Mouse (Mus musculus): ENCODE data around the gene Iffo2.
A peak's percentile ranks its signal among the peaks of the same experiment; 100 is the strongest.
"Not testable (repeated sequence)": the region's sequence is repeated elsewhere in the genome, so short reads cannot be mapped to it uniquely, and the experiment has no call there.

The Iffo2 gene

DNA sequence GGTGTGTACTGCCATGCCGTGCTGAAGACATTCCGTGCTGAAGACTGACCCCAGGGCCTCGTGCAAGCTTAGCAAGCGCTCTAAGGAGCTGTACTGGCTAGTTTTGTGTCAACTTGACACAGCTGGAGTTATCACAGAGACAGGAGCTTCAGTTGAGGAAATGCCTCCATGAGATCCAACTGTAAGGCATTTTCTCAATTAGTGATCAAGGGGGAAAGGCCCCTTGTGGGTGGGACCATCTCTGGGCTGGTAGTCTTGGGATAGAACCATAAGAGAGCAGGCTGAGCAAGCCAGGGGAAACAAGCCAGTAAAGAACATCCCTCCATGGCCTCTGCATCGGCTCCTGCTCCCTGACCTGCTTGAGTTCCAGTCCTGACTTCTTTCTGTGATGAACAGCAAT lies at the start of gene Iffo2:
Iffo2 (plus strand) TSS at position 301 of the 400 bp plus-strand sequence.
- not testable (repeated sequence) for DNase-seq (ENCODE audit: low spot score in 2 of 2)

DNA sequence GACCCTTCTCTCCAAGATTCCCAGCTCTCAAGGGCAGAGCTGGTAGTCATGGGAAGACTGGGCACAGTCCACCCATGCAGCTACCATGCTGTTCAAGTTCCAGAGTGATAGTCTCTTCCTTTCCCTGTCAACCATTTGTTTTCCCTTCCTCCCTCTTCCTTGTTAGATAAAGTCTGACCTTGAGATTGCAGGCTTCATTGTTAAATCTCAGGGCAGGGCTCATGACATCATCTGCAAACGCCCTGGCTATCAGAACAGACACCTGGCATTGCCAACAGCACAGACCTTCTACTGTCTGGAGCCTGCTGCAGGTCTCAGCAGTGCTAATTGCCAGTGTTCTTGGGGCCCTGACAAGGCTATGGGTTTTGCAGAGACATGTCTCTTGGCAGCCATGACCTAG lies 48.9 kb upstream of the Iffo2 start:
- no peak for DNase-seq (ENCODE audit: low spot score in 2 of 2)

DNA sequence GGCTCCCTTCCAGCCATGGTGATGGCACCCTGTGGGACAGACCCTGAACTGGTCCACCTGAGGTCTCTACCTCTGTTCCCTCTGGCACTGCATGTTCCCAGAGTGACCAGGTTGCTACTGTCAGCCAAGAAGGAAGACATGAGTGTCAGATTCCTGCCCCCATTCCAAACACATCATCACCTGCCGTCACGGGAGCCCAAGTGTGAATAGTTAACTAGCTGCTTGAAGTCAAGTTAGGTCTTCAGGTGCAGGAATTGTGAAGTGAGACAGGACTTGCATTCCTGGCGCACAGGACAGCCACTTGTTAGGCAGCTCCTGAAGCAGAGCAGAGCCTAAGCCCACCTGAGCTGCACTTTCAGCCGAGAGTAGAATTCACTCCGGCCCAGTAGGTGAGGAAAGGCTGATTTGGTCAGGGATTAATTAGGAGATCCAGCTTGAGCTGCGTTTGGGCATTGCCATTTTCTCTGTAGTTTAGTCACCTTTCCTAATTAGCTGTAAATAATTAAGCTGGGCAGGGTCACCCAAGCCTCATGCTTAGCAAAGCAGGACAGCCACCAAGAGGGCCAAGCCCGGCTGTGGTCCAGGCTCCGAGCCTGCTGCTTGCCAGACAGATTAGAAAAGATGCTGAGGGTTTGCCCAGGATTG lies 46.8 kb upstream of the Iffo2 start:
- DNase-seq (ENCODE audit: low spot score in 2 of 2): no peak

DNA sequence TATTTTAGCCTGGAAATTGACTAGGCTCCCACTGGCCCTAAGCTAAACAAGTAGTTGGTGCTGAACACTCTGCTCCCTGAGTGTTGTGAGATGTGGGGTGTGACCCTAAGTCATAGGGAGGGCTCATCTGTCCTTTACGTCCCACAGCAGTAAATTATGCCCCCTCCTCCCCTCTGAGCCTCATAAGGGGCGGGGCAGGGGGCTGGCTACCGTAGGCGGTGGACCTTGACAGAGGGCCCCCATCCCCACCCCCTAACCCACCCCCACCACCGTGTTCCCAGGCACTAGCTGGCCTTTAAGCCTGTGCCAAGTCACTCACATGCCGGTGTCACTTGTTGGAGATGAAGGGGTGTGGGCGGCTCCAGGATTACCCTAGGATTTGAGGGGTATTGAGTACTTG lies 45.9 kb upstream of the Iffo2 start:
- DNase-seq (ENCODE audit: low spot score in 2 of 2): no peak

DNA sequence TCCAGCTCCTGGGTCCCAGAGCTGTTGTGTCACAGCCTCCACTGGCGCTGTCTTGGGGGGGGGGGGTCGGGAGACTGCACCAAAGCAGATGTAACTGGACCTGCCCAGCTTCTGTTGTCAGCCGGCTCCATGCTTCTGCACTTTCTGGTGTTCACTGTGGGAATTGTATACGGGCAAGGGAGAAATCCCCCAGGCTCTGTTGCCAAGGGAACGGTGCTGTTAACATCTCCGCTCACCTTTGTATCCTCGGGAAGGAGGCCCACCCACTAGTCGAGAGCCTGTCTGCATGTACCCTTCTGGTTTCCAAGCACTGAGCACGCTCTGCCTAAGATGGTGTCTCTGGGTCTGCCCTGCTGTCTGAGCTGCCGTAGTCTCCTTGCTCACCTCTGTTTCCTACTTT lies 43.3 kb upstream of the Iffo2 start:
- DNase-seq (ENCODE audit: low spot score in 2 of 2): no peak

DNA sequence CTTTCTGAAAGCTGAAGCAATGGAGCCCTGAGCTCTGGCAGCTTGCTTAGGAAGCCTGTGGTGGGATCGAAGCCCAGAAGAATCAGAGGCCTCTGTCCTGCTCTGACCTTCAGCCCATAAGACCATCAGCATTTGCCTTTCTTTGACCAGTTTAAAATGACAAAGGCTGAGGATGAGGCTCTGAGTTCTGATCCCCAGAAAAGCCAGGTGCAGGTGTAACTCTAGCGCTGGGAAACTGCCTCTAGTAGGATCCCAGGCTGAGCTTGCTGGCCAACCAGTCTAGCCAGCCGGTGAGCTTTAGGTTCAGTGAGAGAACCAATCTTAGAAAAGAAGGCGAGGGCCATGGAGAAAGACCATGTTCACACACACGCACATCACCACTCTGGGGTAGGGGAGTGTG lies 42.0 kb upstream of the Iffo2 start:
- DNase-seq (ENCODE audit: low spot score in 2 of 2): no peak

DNA sequence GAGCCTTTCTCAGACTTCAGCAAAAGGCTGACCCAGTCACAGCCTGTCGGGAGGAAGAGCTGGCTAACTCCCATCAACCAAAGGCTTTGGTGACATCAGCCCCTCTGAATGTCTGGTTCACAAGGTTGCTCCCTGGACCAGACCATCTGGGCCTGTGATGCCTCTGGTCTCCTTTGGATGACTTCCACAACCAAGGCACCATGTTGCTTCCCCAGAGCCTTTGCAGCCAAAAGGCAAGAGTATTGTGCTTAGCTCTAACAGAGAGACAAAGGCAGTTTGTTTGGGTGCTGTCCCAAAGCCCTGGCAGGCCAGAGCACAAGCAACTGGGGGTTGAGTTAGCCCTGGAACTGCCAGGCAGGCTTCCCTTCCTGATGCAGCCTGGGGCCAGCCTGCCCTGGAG lies 40.4 kb upstream of the Iffo2 start:
- no peak for DNase-seq (ENCODE audit: low spot score in 2 of 2)

DNA sequence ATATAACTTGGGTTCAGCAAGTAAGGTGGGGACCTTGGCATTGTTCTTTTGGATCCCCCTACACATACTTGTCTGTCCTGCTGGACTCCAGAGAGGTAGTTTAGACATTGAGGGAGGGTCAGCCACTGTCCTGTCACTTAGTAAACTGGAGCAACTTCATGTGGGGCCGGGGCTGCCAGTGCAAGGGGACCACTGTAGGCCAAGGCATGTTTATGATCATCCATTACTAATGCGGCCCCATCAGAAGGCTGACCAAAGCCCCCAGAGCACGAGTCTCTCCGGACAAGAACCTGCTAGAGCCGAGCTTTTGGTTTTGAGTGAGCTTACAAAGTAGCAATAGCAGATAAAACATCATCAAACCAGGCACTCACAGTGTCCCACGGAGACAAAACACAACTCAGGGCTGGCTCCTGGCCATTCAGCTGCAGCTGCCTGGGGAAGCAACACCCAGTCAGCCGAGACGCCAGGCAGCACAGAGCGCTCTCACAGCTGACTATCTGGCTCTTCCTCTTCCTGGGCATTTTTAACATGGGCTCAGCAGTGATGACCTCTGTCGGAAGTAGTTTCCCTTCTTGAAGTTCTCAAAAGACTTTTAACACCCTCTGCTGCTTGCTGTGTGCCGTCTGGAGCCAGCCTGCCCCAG lies 39.8 kb upstream of the Iffo2 start:
- DNase-seq (ENCODE audit: low spot score in 2 of 2): peak in 1 of 2 experiments; percentile 36

DNA sequence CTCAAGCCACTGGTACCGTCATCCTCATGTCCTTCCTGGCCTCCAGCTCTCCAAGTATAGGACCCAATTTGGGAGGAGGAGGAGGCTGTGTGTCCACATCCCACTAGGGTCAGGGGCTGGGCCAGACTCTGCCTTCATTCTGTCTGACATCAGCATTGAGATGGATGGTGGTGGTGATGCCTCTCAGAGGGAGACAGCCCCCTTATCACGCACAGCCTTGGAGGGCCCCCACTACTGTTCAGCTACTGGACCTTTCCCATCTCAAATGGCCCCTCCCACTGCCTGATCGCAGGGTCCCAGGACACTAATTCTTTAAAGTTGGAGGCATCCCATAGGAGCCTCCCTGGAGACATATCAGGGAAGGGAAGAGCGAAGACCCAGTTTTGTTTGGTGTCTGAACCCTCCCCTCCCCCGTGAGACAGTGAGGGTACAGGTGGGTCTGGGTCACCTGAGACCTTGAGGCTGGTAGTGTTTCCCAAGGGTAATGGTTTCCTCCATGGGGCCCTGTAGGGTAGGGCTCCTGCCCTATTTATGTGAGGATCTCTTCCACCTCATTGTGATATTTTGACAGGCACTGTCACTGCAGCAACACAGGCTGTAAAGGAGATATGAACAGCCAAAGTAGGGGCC lies 38.7 kb upstream of the Iffo2 start:
- DNase-seq (ENCODE audit: low spot score in 2 of 2): no peak

DNA sequence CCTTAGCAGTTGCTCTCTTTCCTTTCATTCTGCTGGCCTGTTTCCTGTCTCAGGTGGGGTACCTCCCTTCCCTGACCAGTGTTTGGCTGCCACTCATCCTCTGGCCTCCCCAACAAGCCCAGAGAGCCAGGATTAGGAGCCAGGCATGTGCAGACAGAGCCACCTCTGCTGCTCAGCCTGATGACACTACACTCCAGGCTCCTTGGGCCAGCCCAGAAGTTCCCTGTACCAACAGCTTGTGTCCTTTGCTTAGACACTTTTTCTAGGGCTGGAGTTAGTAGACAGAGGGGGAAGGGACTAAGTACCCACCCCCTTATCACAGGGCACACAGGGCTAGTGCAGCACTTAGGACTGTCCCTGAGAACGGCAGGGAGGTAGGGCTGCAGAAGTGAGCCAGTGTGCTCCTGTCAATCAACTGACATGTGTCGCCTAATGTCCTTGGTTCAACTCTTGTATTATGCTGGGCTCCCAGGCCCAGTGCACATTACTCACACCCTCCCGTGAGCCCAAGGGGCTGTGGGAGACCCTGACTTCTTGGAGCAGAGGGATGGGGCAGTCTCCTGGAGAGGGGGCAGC lies 38.0 kb upstream of the Iffo2 start:
- no peak for DNase-seq (ENCODE audit: low spot score in 2 of 2)

DNA sequence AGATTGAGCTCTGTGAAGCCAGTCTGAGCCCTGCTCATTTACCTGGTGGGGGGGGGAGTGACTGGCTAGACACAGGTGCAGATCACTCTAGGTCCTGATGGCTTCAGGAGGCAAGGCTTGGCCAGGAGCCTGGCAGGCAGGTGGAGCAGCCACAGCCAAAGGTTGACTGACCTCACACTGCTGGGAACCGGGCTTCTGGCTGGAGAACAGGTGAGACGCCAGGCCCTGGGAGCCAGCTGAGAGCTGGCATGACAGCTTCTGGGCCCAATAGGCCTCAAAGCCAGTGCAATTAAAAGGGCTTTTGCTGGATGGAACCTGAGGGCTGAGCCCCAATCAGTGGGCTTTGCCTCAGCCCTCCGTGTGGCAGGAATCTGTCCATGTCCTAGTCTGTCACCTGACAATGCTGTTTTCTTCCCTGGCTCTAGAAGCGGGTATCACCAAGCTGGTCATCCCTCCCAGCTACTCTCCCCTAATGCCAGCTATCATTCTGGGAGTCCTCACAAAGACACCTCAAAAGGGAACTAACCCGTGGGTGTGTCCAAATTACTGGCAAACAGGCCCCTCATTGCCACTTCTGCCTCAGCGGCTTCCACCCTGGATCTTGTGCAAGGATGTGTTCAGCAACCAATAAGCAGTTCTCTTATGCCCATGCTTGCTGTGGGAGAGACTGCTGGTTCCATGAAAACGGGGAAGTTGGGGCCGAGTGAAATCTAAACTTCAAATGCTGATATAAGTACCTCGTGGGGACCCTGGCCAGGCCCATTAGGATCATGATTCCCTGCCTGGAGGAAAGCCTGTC lies 36.9 kb upstream of the Iffo2 start:
- no peak for DNase-seq (ENCODE audit: low spot score in 2 of 2)

DNA sequence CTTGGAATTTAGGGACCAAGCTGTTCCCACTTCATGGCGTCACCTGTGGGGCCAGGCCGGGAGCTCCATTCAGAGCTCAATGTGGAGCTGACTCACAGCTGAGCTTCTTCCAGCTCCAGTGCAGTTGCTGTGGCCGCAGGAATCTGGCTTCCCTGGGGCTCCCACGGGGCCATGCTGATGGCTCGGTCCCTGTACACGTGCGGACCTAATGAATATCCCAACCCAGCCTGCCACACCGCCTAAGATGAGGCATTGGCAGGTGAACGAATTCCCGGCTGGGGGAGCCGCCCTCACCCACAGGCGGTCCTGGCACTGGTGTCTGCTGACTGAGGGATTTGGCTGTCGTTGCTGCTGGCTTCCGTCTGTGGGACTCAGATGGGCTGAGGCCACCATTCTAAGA lies 29.5 kb upstream of the Iffo2 start:
- no peak for DNase-seq (ENCODE audit: low spot score in 2 of 2)

DNA sequence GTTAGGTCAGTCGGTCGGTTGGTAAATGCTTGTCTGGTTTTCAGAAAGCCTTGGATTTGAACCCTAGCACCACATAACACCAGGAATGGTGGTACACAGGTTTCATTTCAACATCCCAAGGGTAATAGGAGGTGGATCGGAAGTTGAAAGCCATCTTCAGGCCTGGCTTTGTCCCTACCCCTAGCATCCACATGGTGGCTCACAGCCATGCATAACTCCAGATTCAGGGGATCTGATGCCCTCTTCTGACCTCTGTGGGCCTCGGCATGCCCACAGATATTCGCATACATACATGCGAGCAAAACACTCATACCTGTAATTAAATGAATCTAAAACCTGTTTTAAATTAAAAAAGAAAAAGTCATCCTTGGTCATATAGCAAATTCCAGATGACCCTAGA lies 28.6 kb upstream of the Iffo2 start:
- no peak for DNase-seq (ENCODE audit: low spot score in 2 of 2)

DNA sequence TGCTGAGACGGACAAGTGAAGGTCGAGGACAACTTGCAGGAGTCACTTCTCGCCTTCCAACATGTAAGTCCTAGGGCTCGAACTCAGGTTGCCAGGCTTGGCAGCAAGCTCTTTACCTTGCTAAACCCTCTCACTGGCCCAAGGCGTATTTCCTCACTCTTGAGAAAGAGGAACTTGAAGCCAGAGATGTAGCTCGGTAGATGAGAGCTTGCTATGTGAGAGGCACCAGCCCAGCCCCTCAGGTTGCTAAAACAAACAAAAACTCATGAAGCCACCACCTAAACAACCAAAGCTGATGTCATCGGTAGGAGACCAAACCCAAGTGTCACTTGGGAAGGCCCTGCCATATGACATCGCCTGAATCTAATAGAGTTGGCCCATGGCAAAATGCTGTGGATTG lies 26.4 kb upstream of the Iffo2 start:
- no peak for DNase-seq (ENCODE audit: low spot score in 2 of 2)

DNA sequence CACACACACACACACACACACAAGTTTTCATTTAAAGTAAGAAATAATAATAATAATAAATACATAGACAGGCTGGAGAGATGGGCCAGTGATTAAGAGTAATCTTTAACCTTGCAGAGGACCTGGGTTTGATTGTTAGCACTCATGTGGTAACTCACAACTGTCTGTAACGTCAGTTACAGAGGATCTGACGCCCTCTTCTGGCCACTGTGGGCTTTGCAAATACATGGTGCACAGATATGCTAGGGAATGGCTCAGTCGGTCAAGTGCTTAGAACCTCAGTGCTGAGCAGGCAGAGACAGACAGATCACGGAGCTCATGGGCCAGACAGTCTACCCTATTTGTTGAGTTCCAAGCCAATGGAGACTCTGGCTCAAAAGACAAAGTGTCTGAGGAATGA lies 24.6 kb upstream of the Iffo2 start:
- no peak for DNase-seq (ENCODE audit: low spot score in 2 of 2)

DNA sequence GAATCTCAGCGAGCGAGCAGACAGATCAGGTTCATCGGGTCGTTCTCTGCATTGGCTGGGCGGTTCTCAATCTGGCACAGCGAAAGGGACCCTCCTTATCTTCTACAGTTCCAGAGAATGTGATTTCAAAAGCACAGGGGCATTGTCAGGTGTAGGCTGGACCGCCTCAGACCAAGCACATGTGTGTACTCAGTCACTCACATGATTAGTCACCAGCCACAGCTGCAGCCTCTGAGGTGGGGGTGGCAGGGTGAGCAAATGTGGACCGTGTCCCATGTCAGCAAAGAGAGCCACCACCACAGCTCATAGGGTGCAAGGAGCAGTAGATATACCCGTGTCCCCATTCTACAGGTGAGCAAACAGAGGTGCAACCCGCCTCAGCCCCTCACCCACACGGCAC lies 23.6 kb upstream of the Iffo2 start:
- DNase-seq (ENCODE audit: low spot score in 2 of 2): no peak

DNA sequence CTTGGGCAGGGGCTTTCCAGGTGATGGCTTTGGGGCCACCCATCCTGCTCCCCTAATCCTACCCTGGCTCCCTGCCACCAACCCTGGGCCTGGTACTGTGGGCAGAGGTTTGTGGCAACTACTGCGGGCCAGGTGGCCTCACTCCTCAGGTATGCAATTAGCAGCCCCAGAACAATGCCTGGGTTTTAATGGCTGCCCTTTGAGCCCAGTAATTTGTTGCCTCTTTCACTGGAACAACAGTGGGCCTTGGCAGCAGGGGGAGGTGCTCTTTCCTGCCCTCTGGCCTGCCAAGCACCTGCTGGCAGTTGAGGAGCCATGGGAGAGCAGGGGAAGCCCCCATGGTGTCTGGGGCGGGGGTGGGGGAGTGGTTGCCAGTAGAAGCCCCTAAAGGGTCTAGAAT lies 21.3 kb upstream of the Iffo2 start:
- no peak for DNase-seq (ENCODE audit: low spot score in 2 of 2)

DNA sequence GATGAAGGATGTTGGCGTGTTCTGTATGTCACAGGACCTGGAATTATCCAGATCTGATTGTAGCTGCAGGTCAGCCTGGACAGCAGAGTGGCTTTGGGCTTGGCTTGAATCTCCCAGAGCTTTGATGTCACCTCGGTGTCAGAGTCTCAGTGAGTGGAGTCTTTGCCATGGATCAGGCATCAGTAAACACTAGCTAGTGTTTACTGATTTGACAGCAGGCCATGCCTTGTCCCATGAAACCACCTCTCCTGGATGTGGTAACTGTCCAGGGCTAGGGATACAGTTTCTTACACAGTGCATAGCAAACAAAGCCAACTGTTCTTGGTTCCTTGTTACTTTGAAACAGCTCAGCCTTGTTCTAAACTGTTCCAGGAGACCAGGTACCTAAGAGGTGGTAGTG lies 18.8 kb upstream of the Iffo2 start:
- DNase-seq (ENCODE audit: low spot score in 2 of 2): no peak

DNA sequence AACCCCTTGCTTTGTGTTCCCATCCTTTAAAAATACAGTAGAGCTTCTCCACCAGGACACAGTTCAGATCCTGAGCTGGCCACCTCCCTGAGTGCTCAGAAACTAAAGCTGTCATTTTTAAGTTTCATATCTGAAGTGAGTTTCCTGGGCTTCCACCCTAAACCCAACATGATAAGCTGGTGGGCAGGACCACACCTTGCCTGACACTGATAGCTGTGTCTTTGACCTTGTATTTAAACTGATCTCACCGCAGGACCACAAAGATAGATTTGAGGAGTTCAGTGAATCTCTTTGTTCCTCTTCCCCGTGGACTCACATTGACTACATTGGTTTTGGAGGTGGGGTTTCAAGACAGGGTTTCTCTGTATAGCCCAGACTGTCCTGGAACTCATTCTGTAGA lies 17.4 kb upstream of the Iffo2 start:
- DNase-seq (ENCODE audit: low spot score in 2 of 2): no peak

DNA sequence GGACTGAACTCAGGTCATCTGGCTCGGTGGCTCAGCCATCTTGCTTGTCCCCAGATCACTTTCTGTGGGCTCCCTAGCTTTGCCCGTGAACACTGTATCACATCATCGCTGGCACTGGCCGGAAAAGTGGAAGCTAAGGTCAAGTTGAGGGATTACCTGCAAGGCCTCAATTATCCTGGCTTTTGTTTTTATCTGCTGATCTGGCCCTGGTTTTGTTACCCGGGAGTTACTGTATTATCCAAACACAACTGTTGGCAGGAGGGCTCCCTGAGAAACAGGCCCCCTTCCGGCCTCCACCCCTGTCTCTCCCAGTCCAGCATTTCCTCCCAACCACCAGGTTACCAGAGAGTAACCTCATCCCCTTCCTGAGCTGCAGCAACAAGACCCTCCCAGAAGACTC lies 11.1 kb upstream of the Iffo2 start:
- no peak for DNase-seq (ENCODE audit: low spot score in 2 of 2)

DNA sequence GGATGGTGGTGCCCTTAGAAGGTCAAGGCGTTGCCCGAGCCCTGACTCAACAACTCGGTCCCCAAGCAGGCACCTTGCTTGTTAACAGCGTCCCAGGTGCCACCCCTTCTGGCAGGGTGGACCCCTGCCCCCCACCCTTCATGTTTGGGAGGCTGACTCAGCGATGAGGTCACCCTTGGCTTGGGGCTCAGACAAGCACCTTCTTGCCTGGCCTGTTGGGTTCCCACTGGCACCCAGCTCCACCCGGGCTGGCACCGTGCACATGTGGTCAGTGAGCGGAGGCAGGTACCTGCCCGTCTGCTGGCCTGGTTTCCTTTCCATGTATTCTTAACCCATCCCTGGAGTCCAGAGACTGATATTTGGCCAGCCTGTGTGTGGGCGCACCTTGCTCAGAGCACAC lies 8.4 kb upstream of the Iffo2 start:
- no peak for DNase-seq (ENCODE audit: low spot score in 2 of 2)

DNA sequence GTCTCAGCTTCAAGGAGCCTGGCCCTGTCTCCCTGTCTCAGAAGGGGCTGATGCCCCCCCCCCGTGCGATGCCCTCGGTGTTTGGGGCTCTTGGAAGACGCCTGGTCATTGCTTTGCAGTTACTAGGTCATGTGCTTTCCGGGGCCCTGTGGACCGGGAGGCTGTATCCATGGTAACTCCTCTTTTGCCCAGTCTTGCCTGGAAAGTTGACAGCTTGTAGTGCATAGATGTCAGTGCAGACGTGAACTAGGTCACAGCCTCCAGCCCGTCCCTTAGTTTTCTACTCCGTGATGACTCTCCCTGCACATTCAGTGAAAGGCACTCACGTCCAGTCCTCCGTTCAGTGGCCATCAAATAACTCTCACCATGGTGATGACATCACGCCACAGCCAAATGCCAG lies 3.9 kb upstream of the Iffo2 start:
- DNase-seq (ENCODE audit: low spot score in 2 of 2): no peak

Data from frontal cortex, postnatal 25 days (tissue).